Mouse (Mus musculus): ENCODE data around the gene Ets2. TPM values are rescaled to one million over a fixed set of nuclear protein-coding genes. Genes with fewer than 3 reads are reported as not detected.

Ets2 gene
- polyA plus RNA-seq, 1 experiment from 2014 or later, result 109 TPM

GRCm38 (mm10) chr16:95741358-95741757 is 39.5 kb downstream of the Ets2 start:
- ATAC-seq (ENCODE audit: insufficient number of reproducible peaks, low FRiP score, low TSS enrichment, low read depth), result no peak
- 68% methylated on average over 11 of the region's 11 CpGs for WGBS

GRCm38 (mm10) chr16:95741915-95742739 is 40.3 kb downstream of the Ets2 start:
- 0 out of 2 replicates have a peak, but pooled peaks cover 5% of the 10 kb centered on the region for H3K4me1 ChIP-seq
- H3K27ac ChIP-seq, result no peak overlapping the region
- no peak overlapping the region for H3K4me3 ChIP-seq
- ATAC-seq (ENCODE audit: insufficient number of reproducible peaks, low FRiP score, low TSS enrichment, low read depth), result no peak
- no peaks in the 10 kb centered on the region for H3K27me3 ChIP-seq
- H3K4me2 ChIP-seq, result no peak overlapping the region
- no peaks in the 10 kb centered on the region for H3K9me3 ChIP-seq
- H3K36me3 ChIP-seq, result no peaks in the 10 kb centered on the region
- WGBS, result 71% methylated on average over 10 of the region's 10 CpGs
- no peak overlapping the region for H3K9ac ChIP-seq

More at GRCm38 (mm10) chr16:95741358-95741757, 39.5 kb downstream of the Ets2 start:
- H3K27me3 ChIP-seq, result no peaks in the 10 kb centered on the region
- H3K4me1 ChIP-seq, result 0 out of 2 replicates have a peak, but pooled peaks cover 5% of the 10 kb centered on the region
- no peaks in the 10 kb centered on the region for H3K36me3 ChIP-seq
- no peak overlapping the region for H3K9ac ChIP-seq
- H3K4me3 ChIP-seq, result no peak overlapping the region
- no peak overlapping the region for H3K4me2 ChIP-seq
- H3K9me3 ChIP-seq, result no peaks in the 10 kb centered on the region
- no peak overlapping the region for H3K27ac ChIP-seq

- ATAC-seq (ENCODE audit: insufficient number of reproducible peaks, low FRiP score, low TSS enrichment, low read depth), result no peak
- WGBS, result 37% methylated on average over 6 of the region's 6 CpGs
Measured at GRCm38 (mm10) chr16:95742740-95743030, 40.8 kb downstream of the Ets2 start.

GRCm38 (mm10) chr16:95743104-95743503 is 41.2 kb downstream of the Ets2 start:
- Histone ChIP-seq H3K36me3 (no peaks in the 10 kb centered on the region), H3K9ac (no peak overlapping the region), H3K27ac (no peak overlapping the region), H3K4me3 (no peak overlapping the region), H3K9me3 (no peaks in the 10 kb centered on the region), H3K27me3 (no peaks in the 10 kb centered on the region), H3K4me1 (0 out of 2 replicates have a peak, but pooled peaks cover 5% of the 10 kb centered on the region), H3K4me2 (no peak overlapping the region)
- WGBS, result 73% methylated on average over 4 of the region's 4 CpGs
- ATAC-seq (ENCODE audit: insufficient number of reproducible peaks, low FRiP score, low TSS enrichment, low read depth), result no peak

More at GRCm38 (mm10) chr16:95742740-95743030, 40.8 kb downstream of the Ets2 start:
- no peaks in the 10 kb centered on the region for H3K9me3 ChIP-seq
- H3K27ac ChIP-seq, result no peak overlapping the region
- H3K27me3 ChIP-seq, result no peaks in the 10 kb centered on the region
- 0 out of 2 replicates have a peak, but pooled peaks cover 5% of the 10 kb centered on the region for H3K4me1 ChIP-seq
- H3K4me2 ChIP-seq, result no peak overlapping the region
- no peak overlapping the region for H3K9ac ChIP-seq
- no peaks in the 10 kb centered on the region for H3K36me3 ChIP-seq
- no peak overlapping the region for H3K4me3 ChIP-seq

GRCm38 (mm10) chr16:95744771-95745170 is 42.9 kb downstream of the Ets2 start:
- Histone ChIP-seq H3K27me3 (no peaks in the 10 kb centered on the region), H3K36me3 (no peaks in the 10 kb centered on the region), H3K9ac (no peak overlapping the region), H3K4me1 (peaks cover 16% of the 10 kb centered on the region), H3K4me3 (no peak overlapping the region), H3K4me2 (no peak overlapping the region), H3K27ac (no peak overlapping the region), H3K9me3 (no peaks in the 10 kb centered on the region)
- WGBS, result 46% methylated on average over 8 of the region's 8 CpGs
- ATAC-seq (ENCODE audit: insufficient number of reproducible peaks, low FRiP score, low TSS enrichment, low read depth), result no peak

- no peak overlapping the region for H3K4me2 ChIP-seq
- H3K27me3 ChIP-seq, result no peaks in the 10 kb centered on the region
- H3K4me1 ChIP-seq, result peaks cover 24% of the 10 kb centered on the region
- no peak for ATAC-seq (ENCODE audit: insufficient number of reproducible peaks, low FRiP score, low TSS enrichment, low read depth)
- H3K4me3 ChIP-seq, result no peak overlapping the region
- H3K9ac ChIP-seq, result no peak overlapping the region
- no peaks in the 10 kb centered on the region for H3K36me3 ChIP-seq
- H3K27ac ChIP-seq, result no peak overlapping the region
- H3K9me3 ChIP-seq, result no peaks in the 10 kb centered on the region
- 77% methylated on average over 3 of the region's 3 CpGs for WGBS
Measured at GRCm38 (mm10) chr16:95745685-95746084, 43.8 kb downstream of the Ets2 start.

- H3K27me3 ChIP-seq, result no peaks in the 10 kb centered on the region
- no peaks in the 10 kb centered on the region for H3K9me3 ChIP-seq
- no peak overlapping the region for H3K9ac ChIP-seq
- no peak overlapping the region; the same call in 1 of the 2 replicates for H3K27ac ChIP-seq
- no peak overlapping the region for H3K4me2 ChIP-seq
- no peak for ATAC-seq (ENCODE audit: insufficient number of reproducible peaks, low FRiP score, low TSS enrichment, low read depth)
- no peaks in the 10 kb centered on the region for H3K36me3 ChIP-seq
- peaks cover 20% of the 10 kb centered on the region for H3K4me1 ChIP-seq
- no peak overlapping the region for H3K4me3 ChIP-seq
- 88% methylated on average over 2 of the region's 2 CpGs for WGBS
Measured at GRCm38 (mm10) chr16:95746565-95746964, 44.7 kb downstream of the Ets2 start.

- peaks cover 32% of the 10 kb centered on the region for H3K4me1 ChIP-seq
- peak; percentile 40; the same call in 1 of the 2 replicates for ATAC-seq (ENCODE audit: insufficient number of reproducible peaks, low FRiP score, low TSS enrichment, low read depth)
- H3K27ac ChIP-seq, result peak overlapping the region; percentile 72
- H3K9me3 ChIP-seq, result no peaks in the 10 kb centered on the region
- H3K4me3 ChIP-seq, result no peak overlapping the region
- 34% methylated on average over 12 of the region's 12 CpGs for WGBS
- no peaks in the 10 kb centered on the region for H3K27me3 ChIP-seq
- no peak overlapping the region for H3K9ac ChIP-seq
- H3K36me3 ChIP-seq, result no peaks in the 10 kb centered on the region
- no peak overlapping the region for H3K4me2 ChIP-seq
Measured at GRCm38 (mm10) chr16:95749291-95750103, 47.6 kb downstream of the Ets2 start.

GRCm38 (mm10) chr16:95750211-95750629 is 48.3 kb downstream of the Ets2 start:
- no peak for ATAC-seq (ENCODE audit: insufficient number of reproducible peaks, low FRiP score, low TSS enrichment, low read depth)
- H3K27me3 ChIP-seq, result no peaks in the 10 kb centered on the region
- peaks cover 32% of the 10 kb centered on the region for H3K4me1 ChIP-seq
- H3K9ac ChIP-seq, result no peak overlapping the region
- H3K9me3 ChIP-seq, result no peaks in the 10 kb centered on the region
- H3K4me2 ChIP-seq, result no peak overlapping the region
- peak overlapping the region; percentile 24; the same call in 1 of the 2 replicates for H3K27ac ChIP-seq
- no peak overlapping the region for H3K4me3 ChIP-seq
- 85% methylated on average over 6 of the region's 6 CpGs for WGBS
- no peaks in the 10 kb centered on the region for H3K36me3 ChIP-seq

- no peak for ATAC-seq (ENCODE audit: insufficient number of reproducible peaks, low FRiP score, low TSS enrichment, low read depth)
Measured at GRCm38 (mm10) chr16:95752502-95752901, 50.6 kb downstream of the Ets2 start.

GRCm38 (mm10) chr16:95753295-95753694 is 51.4 kb downstream of the Ets2 start:
- H3K27me3 ChIP-seq, result no peaks in the 10 kb centered on the region
- H3K4me3 ChIP-seq, result no peak overlapping the region
- ATAC-seq (ENCODE audit: insufficient number of reproducible peaks, low FRiP score, low TSS enrichment, low read depth), result no peak
- H3K9me3 ChIP-seq, result no peaks in the 10 kb centered on the region
- 21% methylated on average over 7 of the region's 7 CpGs for WGBS
- H3K4me2 ChIP-seq, result no peak overlapping the region
- no peaks in the 10 kb centered on the region for H3K36me3 ChIP-seq
- peaks cover 32% of the 10 kb centered on the region for H3K4me1 ChIP-seq
- peak overlapping the region; percentile 18; the same call in 1 of the 2 replicates for H3K27ac ChIP-seq
- no peak overlapping the region for H3K9ac ChIP-seq

More at GRCm38 (mm10) chr16:95752502-95752901, 50.6 kb downstream of the Ets2 start:
- H3K4me2 ChIP-seq, result no peak overlapping the region
- H3K27ac ChIP-seq, result peak overlapping the region; percentile 18; the same call in 1 of the 2 replicates
- no peak overlapping the region for H3K4me3 ChIP-seq
- H3K36me3 ChIP-seq, result no peaks in the 10 kb centered on the region
- peaks cover 32% of the 10 kb centered on the region for H3K4me1 ChIP-seq
- no peaks in the 10 kb centered on the region for H3K9me3 ChIP-seq
- WGBS, result 55% methylated on average over 9 of the region's 9 CpGs
- no peak overlapping the region for H3K9ac ChIP-seq
- no peaks in the 10 kb centered on the region for H3K27me3 ChIP-seq

Measured in limb, embryonic 15.5 days (tissue).